Mouse (Mus musculus) liver, embryonic 16.5 days (tissue): ENCODE measurements at regions not wholly inside any gene's neighbourhood (a gene's known extent, or its start where the extent isn't known, plus 50 kb on each side); places are given as distances from the start of the nearest gene placed in this dataset.

Source experiments
- ATAC-seq: fragments of 200-750 bp; cut with Nextera tagmentation; 2 replicates; pipeline ENCODE4 v1.8.0; 2017; ENCODE audit warnings: low read depth, mild to moderate bottlenecking, moderate number of reproducible peaks, moderate library complexity
- H3K27ac ChIP-seq: fragments of 300-500 bp; sonication (generic); 2 replicates; pipeline ENCODE4 v1.5.1; 2014; ENCODE audit warnings: mild to moderate bottlenecking, low read length
- H3K27me3 ChIP-seq: fragments of 300-500 bp; sonication (generic); 2 replicates; pipeline ENCODE4 v1.6.1; 2014; ENCODE audit warnings: low read depth, low read length, mixed read lengths; ENCODE audit not compliant: control insufficient read depth, insufficient read depth
- H3K36me3 ChIP-seq: fragments of 300-500 bp; sonication (generic); 2 replicates; pipeline ENCODE4 v1.6.1; 2014; ENCODE audit warnings: mild to moderate bottlenecking; ENCODE audit not compliant: control insufficient read depth, insufficient read depth
- H3K4me1 ChIP-seq: fragments of 300-500 bp; sonication (generic); 2 replicates; pipeline ENCODE4 v1.6.1; 2014; ENCODE audit warnings: low read depth, low read length, mixed read lengths; ENCODE audit not compliant: control insufficient read depth
- H3K4me2 ChIP-seq: fragments of 300-500 bp; sonication (generic); 2 replicates; pipeline ENCODE4 v1.6.1; 2014; ENCODE audit warnings: low read depth, low read length, mixed read lengths
- H3K4me3 ChIP-seq: fragments of 300-500 bp; sonication (generic); 2 replicates; pipeline ENCODE4 v1.5.1; 2014; ENCODE audit warnings: low read depth, mild to moderate bottlenecking, low read length
- H3K9ac ChIP-seq: fragments of 300-500 bp; sonication (generic); 2 replicates; pipeline ENCODE4 v1.6.1; 2014; ENCODE audit warnings: low read depth, low read length
- H3K9me3 ChIP-seq: fragments of 300-500 bp; sonication (generic); replicated peaks from 2 replicates; pipeline ENCODE4 v1.6.1; 2016; ENCODE audit warnings: low read length; ENCODE audit not compliant: control insufficient read depth
- WGBS: fragments of 180-500 bp; shearing (Covaris S2); extraction: QIAGEN DNeasy Blood & Tissue Kit; methylation state at CpG from one replicate; pipeline ENCODE4 v1.1.7; 2014; ENCODE audit not compliant: insufficient replicate concordance; 5-methylcytosine and 5-hydroxymethylcytosine counted together

DNA sequence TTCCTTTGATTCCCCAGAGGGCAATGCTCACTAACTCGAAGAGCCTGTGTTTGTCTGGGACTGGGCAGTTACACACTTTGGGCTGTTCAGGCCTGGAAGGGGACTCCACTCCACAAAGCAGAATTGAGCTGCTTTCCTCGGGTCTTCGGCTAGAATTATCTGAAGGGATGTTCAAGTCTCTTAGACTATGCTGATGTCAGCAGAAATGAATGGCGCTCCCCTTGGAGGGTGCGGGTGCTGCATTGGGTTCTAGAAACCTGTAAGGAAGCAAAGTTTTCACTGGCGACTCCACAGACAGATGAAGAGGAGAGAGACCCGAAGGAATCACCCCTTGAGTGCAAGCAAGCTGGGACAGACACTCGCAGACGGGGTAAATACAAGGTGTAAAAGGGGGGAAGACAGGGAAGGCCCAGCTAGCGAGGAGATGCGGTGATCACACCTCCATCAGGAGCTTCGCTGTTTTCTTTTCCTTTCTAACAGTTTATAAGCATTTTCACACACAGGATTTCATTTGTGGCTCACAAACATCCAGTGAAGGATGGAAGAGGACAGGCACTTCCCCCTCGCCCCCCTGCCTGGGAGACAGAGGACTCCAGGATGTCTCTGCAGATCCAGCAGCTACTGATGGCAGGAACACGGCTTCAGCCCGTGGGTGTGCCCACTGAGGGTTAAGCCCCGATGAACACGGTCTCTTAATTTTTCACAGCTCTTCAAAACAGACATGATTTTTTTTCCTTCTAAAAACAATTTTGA, 314.2 kb downstream of the Gm49356 start:
- 60% methylated on average over 17 of the region's 17 CpGs for WGBS
- no peaks in the 10 kb centered on the region for H3K27me3 ChIP-seq
- no peak for ATAC-seq
- no peak overlapping the region for H3K4me3 ChIP-seq
- no peak overlapping the region for H3K4me2 ChIP-seq
- no peaks in the 10 kb centered on the region for H3K9me3 ChIP-seq
- H3K36me3 ChIP-seq, result no peaks in the 10 kb centered on the region
- no peak overlapping the region for H3K9ac ChIP-seq
- no peaks in the 10 kb centered on the region for H3K4me1 ChIP-seq
- H3K27ac ChIP-seq, result no peak overlapping the region

DNA sequence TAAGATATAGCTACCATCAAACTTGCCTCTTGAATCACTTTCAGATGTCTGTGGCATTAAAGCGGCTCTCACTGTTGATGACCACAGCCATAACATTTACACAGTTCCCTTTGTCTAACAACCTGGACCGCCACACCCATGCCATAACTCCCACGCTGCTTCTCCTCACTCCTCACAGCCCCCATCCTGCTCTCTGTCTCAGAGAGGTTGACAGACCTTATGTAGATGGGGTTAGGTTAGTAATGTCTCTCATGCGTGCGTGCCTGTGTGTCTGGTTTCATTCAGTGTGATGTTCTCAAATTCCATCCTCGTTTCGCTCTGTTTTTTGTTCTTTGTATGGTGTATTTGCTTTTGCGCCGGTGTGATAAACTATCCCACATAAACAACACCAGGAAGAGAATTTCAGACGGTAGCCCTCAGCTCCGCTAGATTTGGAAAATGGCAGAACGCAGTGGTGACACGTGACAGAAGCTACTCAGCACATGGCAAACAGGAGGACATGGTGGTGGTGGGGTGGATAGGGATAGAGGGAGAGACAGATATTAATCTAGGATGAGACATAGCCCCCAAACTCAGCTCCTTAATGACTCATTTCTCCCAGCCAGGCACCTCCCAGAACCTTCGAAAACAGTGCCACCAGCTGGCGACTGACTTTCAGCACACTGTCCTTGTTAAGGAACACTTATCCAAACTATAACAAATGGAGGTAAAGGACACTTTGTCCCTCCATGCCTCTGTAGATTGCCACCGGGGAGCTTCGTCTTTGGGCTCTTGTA, 314.9 kb downstream of the Gm49356 start:
- Histone ChIP-seq H3K4me3 (no peak overlapping the region), H3K9me3 (no peaks in the 10 kb centered on the region), H3K4me2 (no peak overlapping the region), H3K27ac (no peak overlapping the region), H3K4me1 (no peaks in the 10 kb centered on the region), H3K27me3 (no peaks in the 10 kb centered on the region), H3K9ac (no peak overlapping the region), H3K36me3 (no peaks in the 10 kb centered on the region)
- WGBS, result 63% methylated on average over 17 of the region's 17 CpGs
- no peak for ATAC-seq

DNA sequence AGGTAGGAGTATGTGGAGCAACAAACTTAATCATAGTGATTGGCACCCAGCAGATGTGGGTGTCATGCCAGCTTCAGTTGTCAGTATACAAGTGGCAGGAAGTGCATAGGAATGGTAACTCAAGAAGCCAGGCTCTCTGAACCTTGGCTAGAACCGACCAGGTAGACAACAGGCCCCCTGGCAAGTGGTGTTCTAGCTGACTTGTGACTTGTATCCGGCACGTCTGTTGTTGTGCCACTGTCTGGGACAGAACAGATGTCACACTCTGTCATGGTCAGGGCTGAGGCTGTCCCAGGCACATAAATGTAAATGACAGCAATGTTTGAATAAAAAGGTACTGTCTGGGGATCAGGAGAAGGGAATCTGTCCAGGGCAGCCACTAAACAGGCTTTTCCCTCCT, 316.0 kb downstream of the Gm49356 start:
- Histone ChIP-seq H3K9me3 (no peaks in the 10 kb centered on the region), H3K4me3 (no peak overlapping the region), H3K36me3 (no peaks in the 10 kb centered on the region), H3K27ac (no peak overlapping the region), H3K9ac (no peak overlapping the region), H3K27me3 (no peaks in the 10 kb centered on the region), H3K4me1 (no peaks in the 10 kb centered on the region), H3K4me2 (no peak overlapping the region)
- WGBS, result 59% methylated on average over 3 of the region's 3 CpGs
- ATAC-seq, result no peak

DNA sequence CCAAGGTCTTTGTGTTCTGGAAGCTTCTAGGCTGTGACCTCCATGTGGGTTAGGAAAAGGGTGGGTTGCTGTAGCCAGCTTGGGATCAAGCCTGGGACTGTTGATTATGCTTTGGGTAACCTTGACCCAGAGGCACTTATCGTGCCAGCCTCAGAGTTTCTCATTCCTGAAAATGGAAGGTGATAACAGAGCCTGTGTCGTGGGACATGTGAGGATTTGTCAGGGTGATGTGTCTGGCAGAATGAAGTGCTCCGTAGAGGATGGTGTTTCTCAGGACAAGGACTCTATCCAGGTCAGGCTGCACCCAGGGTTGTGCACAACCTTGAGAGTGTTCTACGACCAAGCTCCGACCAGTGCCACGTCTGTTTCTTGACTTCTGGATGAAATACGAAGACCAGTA, 316.4 kb downstream of the Gm49356 start:
- H3K4me3 ChIP-seq, result no peak overlapping the region
- no peaks in the 10 kb centered on the region for H3K36me3 ChIP-seq
- H3K27me3 ChIP-seq, result no peaks in the 10 kb centered on the region
- no peak overlapping the region for H3K9ac ChIP-seq
- no peak for ATAC-seq
- H3K4me1 ChIP-seq, result no peaks in the 10 kb centered on the region
- no peaks in the 10 kb centered on the region for H3K9me3 ChIP-seq
- no peak overlapping the region for H3K27ac ChIP-seq
- 68% methylated on average over 7 of the region's 7 CpGs for WGBS
- no peak overlapping the region for H3K4me2 ChIP-seq

DNA sequence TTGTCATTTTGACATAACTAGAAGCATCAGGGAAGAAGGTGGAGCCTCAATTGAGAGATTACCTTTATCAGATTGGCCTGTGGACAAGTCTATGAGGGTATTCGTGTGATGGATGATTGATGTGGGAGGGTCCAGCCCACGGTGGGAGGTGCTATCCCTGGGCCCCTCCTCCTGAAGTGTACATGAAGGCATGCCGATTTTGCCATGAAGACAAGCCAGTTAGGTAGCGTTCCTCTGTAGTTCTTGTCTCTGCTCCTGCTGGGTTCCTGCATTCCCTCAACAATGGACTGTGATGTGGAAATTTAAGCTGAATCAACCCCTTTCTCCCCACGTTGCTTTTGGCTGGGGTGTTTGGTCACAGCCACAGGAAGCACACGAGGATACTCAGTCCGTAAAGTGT, 317.5 kb downstream of the Gm49356 start:
- H3K27ac ChIP-seq, result no peak overlapping the region
- no peak overlapping the region for H3K4me2 ChIP-seq
- H3K27me3 ChIP-seq, result no peaks in the 10 kb centered on the region
- no peak overlapping the region for H3K4me3 ChIP-seq
- H3K4me1 ChIP-seq, result no peaks in the 10 kb centered on the region
- 48% methylated on average over 7 of the region's 7 CpGs for WGBS
- H3K36me3 ChIP-seq, result no peaks in the 10 kb centered on the region
- H3K9ac ChIP-seq, result no peak overlapping the region
- no peak for ATAC-seq
- no peaks in the 10 kb centered on the region for H3K9me3 ChIP-seq

DNA sequence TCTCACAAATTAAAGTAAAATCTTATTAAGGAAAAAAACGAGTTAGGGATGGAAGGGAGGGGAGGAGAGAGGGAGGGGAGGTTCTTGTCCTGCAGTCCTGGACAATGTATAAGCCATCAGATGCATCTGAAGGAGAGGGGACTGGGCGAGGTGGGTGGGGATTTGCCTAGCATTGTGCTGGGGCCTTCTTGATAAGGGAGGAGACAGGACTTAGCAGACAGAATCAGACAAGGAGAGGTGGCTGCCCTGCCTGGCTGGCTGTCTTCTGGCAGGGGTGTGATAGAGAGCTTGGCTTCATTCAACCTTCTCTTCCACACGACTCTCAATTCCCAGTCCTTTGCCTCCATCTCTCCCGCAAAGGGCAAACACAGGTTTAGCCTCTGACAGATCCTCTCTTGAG, 318.9 kb downstream of the Gm49356 start:
- H3K36me3 ChIP-seq, result no peaks in the 10 kb centered on the region
- H3K4me3 ChIP-seq, result no peak overlapping the region
- H3K9ac ChIP-seq, result no peak overlapping the region
- no peaks in the 10 kb centered on the region for H3K27me3 ChIP-seq
- no peaks in the 10 kb centered on the region for H3K9me3 ChIP-seq
- H3K27ac ChIP-seq, result no peak overlapping the region
- WGBS, result 41% methylated on average over 4 of the region's 4 CpGs
- no peak overlapping the region for H3K4me2 ChIP-seq
- ATAC-seq, result no peak
- no peaks in the 10 kb centered on the region for H3K4me1 ChIP-seq

DNA sequence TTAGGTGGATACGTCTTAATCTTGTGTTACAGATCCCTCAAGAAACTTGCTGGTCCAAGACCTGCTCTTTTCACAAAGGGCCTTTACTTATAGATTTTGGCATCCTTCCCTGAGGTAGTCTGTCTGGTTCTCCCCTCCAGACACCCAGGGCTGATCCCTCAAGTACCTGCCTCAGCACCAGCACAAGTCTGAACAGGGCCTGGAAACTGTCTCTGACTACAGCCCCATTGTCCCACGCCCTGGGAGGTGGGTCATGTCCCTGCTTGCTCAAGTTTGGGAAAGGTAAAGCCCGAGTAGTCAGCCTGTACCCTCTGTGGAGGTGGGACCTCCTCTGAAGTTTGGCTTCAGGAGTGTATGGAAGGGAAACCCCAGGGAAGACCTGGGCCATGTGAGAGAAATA, 323.3 kb downstream of the Gm49356 start:
- Histone ChIP-seq H3K27ac (no peak overlapping the region), H3K9ac (no peak overlapping the region), H3K9me3 (no peaks in the 10 kb centered on the region), H3K4me2 (no peak overlapping the region), H3K4me1 (no peaks in the 10 kb centered on the region), H3K4me3 (no peak overlapping the region), H3K36me3 (no peaks in the 10 kb centered on the region), H3K27me3 (no peaks in the 10 kb centered on the region)
- WGBS, result 48% methylated on average over 3 of the region's 3 CpGs
- no peak for ATAC-seq

DNA sequence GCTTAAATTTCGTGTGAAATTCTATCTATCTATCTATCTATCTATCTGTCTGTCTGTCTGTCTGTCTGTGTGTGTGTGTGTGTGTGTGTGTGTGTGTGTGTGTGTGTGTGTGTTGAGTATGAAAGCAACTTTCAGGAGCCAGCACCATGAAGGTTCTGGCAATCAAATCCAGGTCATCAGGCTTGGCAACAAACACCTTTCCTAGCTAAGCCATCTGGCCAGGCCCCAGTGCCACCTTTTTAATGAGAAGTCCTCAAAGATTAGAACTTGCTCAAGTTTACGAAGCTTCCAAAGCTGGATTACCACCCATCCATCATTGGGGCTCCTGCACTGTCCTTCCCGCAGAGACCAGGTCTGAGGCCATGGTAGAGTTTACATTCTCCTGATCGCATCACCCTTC, 325.0 kb downstream of the Gm49356 start:
- H3K36me3 ChIP-seq, result no peaks in the 10 kb centered on the region
- no peaks in the 10 kb centered on the region for H3K4me1 ChIP-seq
- no peak overlapping the region for H3K27ac ChIP-seq
- no peak overlapping the region for H3K4me3 ChIP-seq
- no peak overlapping the region for H3K9ac ChIP-seq
- H3K27me3 ChIP-seq, result no peaks in the 10 kb centered on the region
- no peak for ATAC-seq
- WGBS, result 64% methylated on average over 4 of the region's 4 CpGs
- H3K9me3 ChIP-seq, result no peaks in the 10 kb centered on the region
- H3K4me2 ChIP-seq, result no peak overlapping the region

DNA sequence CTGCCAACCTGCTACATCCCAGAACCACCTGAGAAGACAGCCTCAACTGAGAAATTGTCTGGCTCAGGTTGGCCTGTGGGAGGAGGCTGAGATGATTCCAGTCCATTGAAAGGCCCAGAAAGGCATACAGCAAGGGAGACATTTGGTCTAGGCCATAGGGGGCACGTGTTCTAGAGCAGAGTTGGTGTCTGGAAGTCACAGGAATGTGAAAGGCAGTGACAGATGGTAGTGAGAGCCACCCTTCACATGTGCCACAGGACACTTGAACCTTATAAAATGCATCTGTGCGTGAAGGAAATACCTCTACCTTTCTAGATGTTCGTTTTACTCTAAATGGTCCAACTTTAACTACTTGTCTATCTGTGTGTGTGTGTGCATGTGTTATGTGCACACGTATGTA, 326.1 kb downstream of the Gm49356 start:
- Histone ChIP-seq H3K4me1 (no peaks in the 10 kb centered on the region), H3K27ac (no peak overlapping the region), H3K36me3 (no peaks in the 10 kb centered on the region), H3K9me3 (no peaks in the 10 kb centered on the region), H3K4me3 (no peak overlapping the region), H3K27me3 (no peaks in the 10 kb centered on the region), H3K9ac (no peak overlapping the region), H3K4me2 (no peak overlapping the region)
- ATAC-seq, result no peak
- 53% methylated on average over 4 of the region's 4 CpGs for WGBS
